Mouse (Mus musculus) hindbrain, embryonic 14.5 days (tissue): ENCODE measurements around the gene Psmd13. TPM values are rescaled to one million over a fixed set of nuclear protein-coding genes. Genes with fewer than 3 reads are reported as not detected.
A peak's percentile ranks its signal among the peaks of the same experiment; 100 is the strongest.

Experiments
- ATAC-seq: fragments of 200-750 bp; cut with Nextera tagmentation; 2 replicates; pipeline ENCODE4 v1.8.0; 2017; ENCODE audit warnings: moderate number of reproducible peaks, mild to moderate bottlenecking, moderate TSS enrichment, moderate library complexity; ENCODE audit not compliant: low FRiP score
- DNase-seq: peaks from one replicate; pipeline ENCODE4 v3.0.0-alpha.2; 2015; ENCODE audit warnings: low spot score
- H3K27ac ChIP-seq: fragments of 300-500 bp; sonication (generic); 2 replicates; pipeline ENCODE4 v1.5.1; 2014; ENCODE audit warnings: mild to moderate bottlenecking, moderate library complexity
- H3K27me3 ChIP-seq: fragments of 300-500 bp; sonication (generic); 2 replicates; pipeline ENCODE4 v1.6.1; 2014; ENCODE audit warnings: mild to moderate bottlenecking, low read length, mixed read lengths; ENCODE audit not compliant: control insufficient read depth, insufficient read depth
- H3K36me3 ChIP-seq: fragments of 300-500 bp; sonication (generic); replicated peaks from 2 replicates; pipeline ENCODE4 v1.6.1; 2014; ENCODE audit not compliant: control insufficient read depth, insufficient read depth
- H3K4me1 ChIP-seq: fragments of 300-500 bp; sonication (generic); replicated peaks from 2 replicates; pipeline ENCODE4 v1.6.1; 2014; ENCODE audit warnings: antibody characterized with exemption, low read length, mixed read lengths; ENCODE audit not compliant: control insufficient read depth, insufficient read depth
- H3K4me2 ChIP-seq: fragments of 300-500 bp; sonication (generic); replicated peaks from 2 replicates; pipeline ENCODE4 v1.6.1; 2014; ENCODE audit warnings: mild to moderate bottlenecking, moderate library complexity
- H3K4me3 ChIP-seq: fragments of 300-500 bp; sonication (generic); replicated peaks from 2 replicates; pipeline ENCODE4 v1.5.1; 2014; ENCODE audit warnings: mild to moderate bottlenecking, low read length
- H3K9ac ChIP-seq: fragments of 300-500 bp; sonication (generic); 2 replicates; pipeline ENCODE4 v1.6.1; 2014
- H3K9me3 ChIP-seq: fragments of 300-500 bp; sonication (generic); 2 replicates; pipeline ENCODE4 v1.6.1; 2016; ENCODE audit warnings: low read length; ENCODE audit not compliant: control insufficient read depth
- WGBS: fragments of 180-500 bp; shearing (Covaris S2); extraction: QIAGEN DNeasy Blood & Tissue Kit; methylation state at CpG from one replicate; pipeline ENCODE4 v1.1.7; 2014; 5-methylcytosine and 5-hydroxymethylcytosine counted together
- polyA plus RNA-seq: library from polyadenylated mRNA; unstranded; fragments of >200 nt; fragmentation: Nextera tagmentation; extraction: Ambion mirVana; gene quantifications from 2 replicates; pipeline ENCODE4 v1.2.1, GENCODE M21; 2014

Gene Psmd13
- polyA plus RNA-seq: 177 and 185 TPM in 2 replicates

DNA sequence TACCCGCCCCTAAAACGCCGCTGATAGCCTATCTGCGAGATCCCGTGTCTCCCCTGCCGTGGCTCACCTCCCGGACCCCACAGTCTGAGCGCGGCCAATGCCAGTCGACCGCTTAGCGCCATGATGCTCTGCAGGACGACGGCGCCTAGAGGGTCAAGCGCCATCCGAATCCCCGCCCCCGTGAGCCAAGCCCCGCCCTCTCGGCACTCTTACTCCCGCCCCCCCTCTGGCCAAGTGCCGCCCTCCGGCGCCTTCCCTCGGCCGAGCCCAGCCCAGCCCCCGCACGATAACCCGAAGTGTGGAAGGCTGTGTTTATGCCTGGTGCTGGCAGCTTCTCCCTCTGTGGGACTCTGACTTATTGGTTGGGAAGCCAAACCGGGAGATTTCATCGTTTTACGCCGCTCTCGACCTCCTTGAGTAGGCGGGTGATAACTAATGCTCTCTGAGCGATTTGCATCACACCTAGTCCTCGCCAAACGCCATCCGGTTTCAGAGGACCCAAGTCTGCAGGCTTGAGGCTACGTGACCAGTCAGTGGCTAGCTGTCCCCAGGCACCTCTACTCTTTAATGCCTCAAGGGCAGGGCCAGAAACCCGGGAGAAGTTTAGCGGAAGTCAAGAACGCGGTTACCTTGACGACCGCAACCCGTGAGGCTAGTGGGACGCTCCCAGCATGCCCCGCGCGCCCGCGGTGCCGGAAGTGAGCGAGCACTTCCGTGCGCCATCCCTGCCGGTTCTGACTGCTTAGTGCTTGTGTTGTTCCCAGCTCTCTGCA, at the start of gene Psmd13, which contains the start of gene Sirt3:
Gene Psmd13, plus strand, starts transcription at position 273 of the 773 bp plus-strand sequence.
Gene Sirt3, minus strand, starts transcription at position 614 of the 773 bp plus-strand sequence.
- Histone ChIP-seq H3K4me3 (peak within 1 kb of the TSS; percentile 91), H3K36me3 (peaks cover 20% of the 10 kb centered on the region), H3K27ac (peak within 1 kb of the TSS; percentile 90), H3K9me3 (no peaks in the 10 kb centered on the region), H3K9ac (peak within 1 kb of the TSS; percentile 95), H3K4me1 (peaks cover 12% of the 10 kb centered on the region), H3K27me3 (no peaks in the 10 kb centered on the region), H3K4me2 (peak within 1 kb of the TSS; percentile 76)
- ATAC-seq (peak; percentile 95), DNase-seq (peak; percentile 95)
- under 1% methylated on average over 59 of the region's 59 CpGs for WGBS

DNA sequence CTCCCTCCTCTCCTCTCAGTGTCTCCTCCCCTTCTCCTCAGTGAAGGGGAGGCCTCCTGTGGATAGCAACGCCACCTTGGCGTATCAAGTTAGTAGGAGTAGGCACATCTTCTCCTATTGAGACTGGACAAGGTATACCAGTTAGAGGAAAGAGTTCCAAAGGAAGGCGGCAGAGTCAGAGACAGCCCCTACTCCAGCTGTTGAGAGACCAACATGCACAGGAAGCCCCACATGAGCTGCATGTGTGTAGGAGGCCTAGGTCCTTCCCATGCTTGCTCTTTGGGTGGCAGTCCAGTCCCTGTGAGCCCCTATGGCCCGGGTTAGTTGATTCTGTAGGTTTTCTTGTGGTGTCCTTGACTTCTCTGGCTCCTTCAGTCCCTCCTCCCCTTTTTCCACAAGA, 48.4 kb upstream of the Psmd13 start:
- Histone ChIP-seq H3K4me1 (no peaks in the 10 kb centered on the region), H3K4me3 (no peak overlapping the region), H3K36me3 (no peaks in the 10 kb centered on the region), H3K4me2 (no peak overlapping the region), H3K27ac (no peak overlapping the region), H3K9me3 (no peaks in the 10 kb centered on the region), H3K27me3 (no peaks in the 10 kb centered on the region), H3K9ac (no peak overlapping the region)
- no peak for DNase-seq
- ATAC-seq: no peak
- WGBS: 81% methylated on average over 4 of the region's 4 CpGs

DNA sequence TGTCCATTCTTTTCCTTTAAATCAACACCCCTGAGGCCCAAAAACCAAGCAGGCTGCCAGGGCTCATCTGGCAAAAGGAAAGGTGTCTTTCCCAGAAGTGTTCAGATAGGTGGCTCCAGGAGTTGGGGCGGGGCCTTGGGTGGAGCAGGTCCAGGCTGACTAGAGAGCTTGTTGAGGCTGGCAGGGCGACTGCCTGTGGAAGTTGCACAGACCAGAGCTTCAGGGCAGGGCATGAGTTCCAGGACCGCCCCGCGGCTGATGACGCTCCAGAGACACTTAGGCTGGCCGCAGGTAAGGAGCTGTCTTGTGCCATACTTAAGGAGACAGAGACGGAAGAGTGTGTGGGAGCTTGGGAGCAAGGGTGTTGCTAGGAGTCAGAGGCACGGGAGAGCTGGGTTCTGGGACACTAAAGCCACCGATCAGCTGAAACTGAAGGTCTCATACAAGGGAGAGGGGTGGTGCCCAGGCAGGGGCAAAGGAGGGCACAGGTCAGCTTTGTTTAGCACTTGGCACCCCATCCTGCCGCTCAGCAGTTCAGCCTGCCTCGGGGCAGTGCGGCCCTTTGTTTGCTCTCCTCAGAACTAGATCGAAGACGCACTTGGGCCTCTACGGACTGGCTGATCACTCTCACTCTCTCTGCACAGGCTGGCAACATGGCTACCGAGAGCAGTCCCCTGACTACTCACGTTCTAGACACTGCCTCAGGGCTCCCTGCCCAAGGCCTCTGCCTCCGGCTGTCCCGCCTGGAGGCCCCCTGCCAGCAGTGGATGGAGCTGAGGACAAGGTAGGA, 46.6 kb upstream of the Psmd13 start, which contains the start of gene Urah:
Gene Urah, plus strand, starts transcription at position 51 of the 790 bp plus-strand sequence.
- Histone ChIP-seq H3K27me3 (no peaks in the 10 kb centered on the region), H3K4me3 (no peak within 1 kb of the TSS), H3K4me1 (no peaks in the 10 kb centered on the region), H3K36me3 (no peaks in the 10 kb centered on the region), H3K9me3 (no peaks in the 10 kb centered on the region), H3K27ac (no peak within 1 kb of the TSS), H3K9ac (no peak within 1 kb of the TSS), H3K4me2 (no peak within 1 kb of the TSS)
- no peak for DNase-seq
- WGBS: 58% methylated on average over 20 of the region's 20 CpGs
- ATAC-seq: no peak

DNA sequence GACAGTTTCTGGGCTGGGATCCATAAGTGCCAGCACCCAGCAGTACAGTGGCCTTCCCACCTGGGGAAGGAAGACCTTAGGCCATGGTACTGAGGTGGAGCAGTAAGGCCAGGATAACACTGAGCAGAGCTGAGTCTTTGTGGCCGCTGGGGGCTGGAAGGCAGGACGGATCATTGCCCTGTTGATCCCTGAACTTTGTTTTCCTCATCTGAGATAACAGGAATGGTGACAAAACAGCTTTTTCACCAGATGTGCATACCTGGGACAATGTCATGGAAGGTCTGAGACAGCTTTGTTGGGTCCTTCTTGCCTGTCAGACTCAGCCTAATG, 46.0 kb upstream of the Psmd13 start:
- 83% methylated on average over 2 of the region's 2 CpGs for WGBS

DNA sequence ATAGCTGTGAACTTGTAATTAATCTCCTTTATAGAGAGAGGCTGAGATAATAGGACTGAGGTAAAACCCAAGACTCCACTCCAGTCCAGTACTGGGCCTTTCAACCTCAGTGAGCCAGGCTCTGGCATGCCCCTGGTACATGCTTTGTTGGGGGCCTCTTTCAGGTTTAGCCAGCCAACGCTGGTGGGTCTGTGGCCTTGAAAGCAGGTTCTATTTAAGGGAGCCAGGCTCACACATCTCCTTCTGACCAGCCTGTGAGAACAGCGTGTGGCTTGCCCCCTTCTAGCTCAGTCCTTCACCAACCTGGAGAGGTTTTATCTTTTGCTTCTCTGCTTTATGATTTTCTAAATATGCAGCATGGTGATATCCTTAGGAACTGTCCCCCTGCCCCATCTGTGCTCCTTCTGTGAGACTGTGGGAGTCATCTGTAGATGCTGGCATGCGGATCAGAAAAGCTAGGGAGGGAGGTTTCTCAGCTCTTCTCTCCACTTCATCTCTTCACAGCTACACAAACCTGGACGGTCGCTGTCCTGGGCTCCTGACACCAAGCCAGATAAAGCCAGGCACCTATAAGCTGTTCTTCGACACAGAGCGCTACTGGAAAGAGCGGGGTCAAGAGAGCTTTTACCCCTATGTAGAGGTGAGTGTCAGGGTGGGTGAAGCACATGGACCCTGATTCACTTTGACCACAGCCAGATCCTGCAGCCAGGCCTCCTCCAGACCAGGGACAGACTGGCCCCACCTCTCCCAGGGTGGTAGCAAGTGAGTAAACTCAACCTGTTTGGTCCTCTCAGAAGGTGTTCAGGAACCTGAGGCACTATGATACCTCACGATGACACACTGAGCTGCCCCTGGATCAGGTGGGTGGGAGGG, 45.3 kb upstream of the Psmd13 start:
- Histone ChIP-seq H3K4me3 (no peak overlapping the region), H3K9ac (no peak overlapping the region), H3K9me3 (no peaks in the 10 kb centered on the region), H3K36me3 (no peaks in the 10 kb centered on the region), H3K4me2 (no peak overlapping the region), H3K27ac (no peak overlapping the region), H3K4me1 (no peaks in the 10 kb centered on the region), H3K27me3 (peaks cover 9% of the 10 kb centered on the region; the same call in 1 of the 2 replicates)
- WGBS: 89% methylated on average over 9 of the region's 9 CpGs
- no peak for DNase-seq
- ATAC-seq: no peak

More for the DNA sequence above, 46.0 kb upstream of the Psmd13 start:
- H3K4me1 ChIP-seq: no peaks in the 10 kb centered on the region
- no peak overlapping the region for H3K4me3 ChIP-seq
- ATAC-seq (no peak), DNase-seq (no peak)
- H3K27ac ChIP-seq: no peak overlapping the region
- no peak overlapping the region for H3K9ac ChIP-seq
- no peak overlapping the region for H3K4me2 ChIP-seq
- no peaks in the 10 kb centered on the region for H3K9me3 ChIP-seq
- H3K27me3 ChIP-seq: 0 out of 2 replicates have a peak, but pooled peaks cover 1% of the 10 kb centered on the region
- no peaks in the 10 kb centered on the region for H3K36me3 ChIP-seq

DNA sequence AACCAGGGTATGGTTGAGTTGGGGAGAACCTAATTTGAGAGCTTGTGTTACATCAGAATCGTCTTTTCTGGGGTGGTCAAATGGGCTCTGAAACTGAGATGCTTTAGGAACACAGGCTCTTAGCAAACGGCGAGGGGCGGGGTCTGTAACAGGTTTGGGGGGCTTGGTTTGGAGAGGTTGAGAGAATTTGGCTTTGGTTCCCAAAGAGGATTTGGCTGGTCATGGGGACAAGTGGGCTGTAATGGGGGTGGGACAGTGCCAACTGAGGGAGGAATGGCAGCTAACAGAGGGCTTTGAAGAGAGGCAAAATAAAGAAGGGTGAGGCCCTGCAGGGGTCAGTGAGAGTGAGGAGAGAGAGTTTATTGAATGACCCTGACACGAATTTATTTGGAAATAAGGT, 42.2 kb upstream of the Psmd13 start:
- Histone ChIP-seq H3K36me3 (no peaks in the 10 kb centered on the region), H3K9me3 (no peaks in the 10 kb centered on the region), H3K4me2 (no peak overlapping the region), H3K4me1 (no peaks in the 10 kb centered on the region), H3K9ac (no peak overlapping the region), H3K27ac (no peak overlapping the region), H3K4me3 (no peak overlapping the region), H3K27me3 (peaks cover 11% of the 10 kb centered on the region; the same call in 1 of the 2 replicates)
- no peak for DNase-seq
- no peak for ATAC-seq
- WGBS: 67% methylated on average over 5 of the region's 5 CpGs

DNA sequence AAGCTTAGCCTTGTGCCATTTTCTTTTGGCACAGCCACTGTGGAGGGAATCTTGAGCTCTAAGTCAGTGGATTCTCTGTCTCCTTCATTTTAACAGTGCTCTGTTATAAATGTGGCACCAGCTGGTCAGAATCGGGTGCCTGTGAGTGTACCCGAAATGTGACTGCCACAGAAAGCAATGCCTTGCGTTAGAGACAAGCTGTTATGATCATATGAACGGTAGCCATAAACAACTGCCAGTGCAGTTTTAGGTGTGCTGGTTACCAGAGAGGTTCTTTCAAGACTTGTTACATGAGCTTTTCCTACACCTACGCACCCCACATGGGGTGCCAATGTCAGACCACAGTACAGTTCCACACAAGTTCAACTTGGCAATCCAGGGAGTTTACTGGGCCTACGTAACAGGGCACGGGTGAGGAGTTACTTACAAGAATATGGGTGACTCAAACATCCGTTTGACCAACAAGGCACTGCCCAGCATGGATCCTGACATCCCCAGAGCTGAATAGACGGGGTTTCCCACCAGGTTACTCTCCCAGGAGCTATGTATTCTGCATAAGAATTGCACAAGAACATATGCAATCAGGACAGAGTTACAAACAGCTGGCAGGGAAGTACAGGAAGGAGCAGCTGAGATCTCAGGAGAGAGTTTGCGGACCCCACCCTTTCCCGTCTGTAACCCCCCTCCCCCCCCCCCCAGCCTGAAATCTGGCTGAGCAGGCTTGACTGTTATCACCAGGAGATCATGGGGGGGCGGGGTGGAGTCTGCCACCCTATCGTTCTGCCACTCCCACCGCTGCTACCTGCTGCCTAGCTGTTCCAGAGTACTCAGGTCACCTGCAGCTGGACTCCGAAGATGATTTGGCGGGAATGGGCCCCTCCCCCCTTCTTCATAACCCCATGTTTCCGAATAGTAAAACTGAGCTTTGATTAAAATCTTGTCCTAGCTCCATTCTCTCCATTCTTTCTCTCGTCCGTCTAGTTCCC, 40.7 kb upstream of the Psmd13 start:
- ATAC-seq: no peak
- WGBS: 42% methylated on average over 19 of the region's 19 CpGs

DNA sequence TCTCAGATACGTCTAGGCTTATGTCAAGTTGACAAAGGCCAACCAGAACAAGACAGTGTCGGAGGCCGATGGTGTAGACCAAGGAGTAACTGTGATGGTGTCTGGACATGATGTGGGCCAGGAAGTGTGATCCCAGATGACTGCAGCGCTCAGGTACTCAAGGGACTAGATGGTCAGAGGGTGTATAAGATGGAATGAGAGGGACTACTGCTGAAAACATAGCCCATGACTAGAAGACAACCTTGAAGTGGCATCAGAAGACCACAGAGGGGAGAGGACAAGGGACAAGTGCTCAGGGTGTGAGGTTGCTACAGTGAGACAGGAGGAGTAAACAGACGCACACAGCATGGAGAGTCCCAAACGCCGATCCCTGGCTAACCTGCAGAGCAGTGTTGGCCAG, 38.0 kb upstream of the Psmd13 start:
- 80% methylated on average over 7 of the region's 7 CpGs for WGBS
- H3K36me3 ChIP-seq: no peaks in the 10 kb centered on the region
- no peak for DNase-seq
- peaks cover 11% of the 10 kb centered on the region; the same call in 1 of the 2 replicates for H3K27me3 ChIP-seq
- ATAC-seq: no peak
- no peak overlapping the region for H3K27ac ChIP-seq
- H3K9ac ChIP-seq: no peak overlapping the region
- H3K4me2 ChIP-seq: no peak overlapping the region
- no peaks in the 10 kb centered on the region for H3K4me1 ChIP-seq
- H3K9me3 ChIP-seq: no peaks in the 10 kb centered on the region
- H3K4me3 ChIP-seq: no peak overlapping the region

More for the DNA sequence above, 40.7 kb upstream of the Psmd13 start:
- Histone ChIP-seq H3K4me2 (no peak overlapping the region), H3K27ac (no peak overlapping the region), H3K4me3 (no peak overlapping the region), H3K9me3 (no peaks in the 10 kb centered on the region), H3K36me3 (no peaks in the 10 kb centered on the region), H3K4me1 (no peaks in the 10 kb centered on the region), H3K9ac (no peak overlapping the region), H3K27me3 (peaks cover 11% of the 10 kb centered on the region; the same call in 1 of the 2 replicates)
- no peak for DNase-seq
